Mouse (Mus musculus): ENCODE data around the gene Pltp.
"Not testable (repeated sequence)": the region's sequence is repeated elsewhere in the genome, so short reads cannot be mapped to it uniquely, and the experiment has no call there.

The Pltp gene

DNA sequence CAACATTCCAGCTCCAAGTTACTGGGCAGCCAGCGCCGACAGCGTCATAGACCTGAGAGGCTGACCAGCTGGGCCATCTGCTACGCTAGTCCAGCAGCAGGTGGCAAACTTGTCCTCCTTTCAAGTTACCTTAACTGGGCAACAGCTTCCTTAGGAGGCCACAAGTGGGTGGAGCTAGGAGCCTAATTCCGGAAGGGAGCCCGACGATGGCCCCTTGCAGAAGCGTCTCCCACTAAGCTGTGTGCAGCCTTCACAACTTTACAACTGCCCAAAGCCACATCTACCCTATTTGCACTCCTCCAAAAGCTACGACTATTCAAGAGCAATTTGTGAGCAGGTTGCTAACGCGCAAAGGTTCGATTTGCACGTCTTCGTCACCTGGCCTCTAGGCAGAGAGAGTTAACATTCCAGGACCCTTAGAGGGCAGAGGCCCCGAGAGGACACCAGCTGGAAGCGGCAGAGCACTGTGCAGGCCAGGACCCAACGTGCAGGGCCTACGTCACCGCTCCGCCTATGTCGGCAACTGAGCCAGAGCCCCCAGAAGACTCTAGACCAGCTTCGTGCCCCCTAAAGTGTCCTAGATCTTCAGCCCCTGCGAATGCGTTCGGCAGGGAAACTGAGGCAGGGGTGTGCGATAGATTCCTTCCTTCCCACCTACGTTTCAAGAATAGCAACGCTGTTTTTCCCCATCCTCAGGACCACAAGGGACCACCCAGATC is 21.2 kb upstream of the Pltp start:
- ATAC-seq (ENCODE audit: low TSS enrichment) = peak; percentile 18; the same call in 1 of the 2 replicates

DNA sequence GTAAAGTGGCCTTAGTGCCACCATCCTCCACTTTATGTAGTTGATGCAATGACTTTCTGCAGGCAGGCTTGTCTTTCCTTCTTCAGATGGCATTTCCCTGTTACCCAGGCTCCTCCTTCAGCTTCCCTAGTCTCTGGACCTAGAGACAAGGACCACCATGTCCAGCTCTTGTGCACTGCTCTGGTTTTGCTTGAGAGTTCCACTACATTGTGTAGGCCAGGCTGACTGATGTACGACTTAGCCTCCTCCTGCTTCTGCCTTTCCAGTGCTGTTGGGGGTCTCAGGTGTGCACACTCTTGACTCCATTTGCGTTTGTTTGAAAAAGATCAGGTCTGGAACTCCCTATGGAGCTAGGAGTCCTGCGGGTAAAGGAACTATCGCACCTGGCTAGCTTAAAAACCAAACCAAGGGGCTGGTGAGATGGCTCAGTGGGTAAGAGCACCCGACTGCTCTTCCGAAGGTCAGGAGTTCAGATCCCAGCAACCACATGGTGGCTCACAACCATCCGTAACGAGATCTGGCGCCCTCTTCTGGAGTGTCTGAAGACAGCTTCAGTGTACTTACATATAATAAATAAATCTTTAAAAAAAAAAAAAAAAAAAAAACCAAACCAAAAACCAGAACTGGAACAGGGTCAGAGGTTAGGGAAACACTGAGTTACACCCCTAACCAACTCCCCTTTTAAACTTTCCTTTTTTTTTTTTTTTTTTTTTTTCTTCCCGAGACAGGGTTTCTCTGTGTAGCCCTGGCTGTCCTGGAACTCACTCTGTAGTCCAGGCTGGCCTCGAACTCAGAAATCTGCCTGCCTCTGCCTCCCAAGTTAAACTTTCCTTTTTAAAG is 20.1 kb upstream of the Pltp start:
- not testable (repeated sequence) for ATAC-seq (ENCODE audit: low TSS enrichment)

DNA sequence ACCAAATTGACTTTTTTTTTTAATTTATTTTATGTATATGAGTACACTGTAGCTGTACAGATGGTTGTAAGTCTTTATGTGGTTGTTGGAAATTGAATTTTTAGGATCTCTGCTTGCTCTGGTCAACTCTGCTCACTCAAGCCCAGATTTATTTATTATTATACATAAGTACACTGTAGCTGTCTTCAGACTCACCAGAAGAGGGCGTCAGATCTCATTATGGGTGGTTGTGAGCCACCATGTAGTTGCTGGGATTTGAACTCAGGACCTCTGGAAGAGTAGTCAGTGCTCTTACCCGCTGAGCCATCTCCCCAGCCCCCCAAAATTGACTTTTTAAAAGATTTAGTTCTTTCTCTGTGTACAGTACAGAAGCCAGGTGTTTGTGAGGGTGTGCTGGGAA is 18.1 kb upstream of the Pltp start:
- not testable (repeated sequence) for ATAC-seq (ENCODE audit: low TSS enrichment)

DNA sequence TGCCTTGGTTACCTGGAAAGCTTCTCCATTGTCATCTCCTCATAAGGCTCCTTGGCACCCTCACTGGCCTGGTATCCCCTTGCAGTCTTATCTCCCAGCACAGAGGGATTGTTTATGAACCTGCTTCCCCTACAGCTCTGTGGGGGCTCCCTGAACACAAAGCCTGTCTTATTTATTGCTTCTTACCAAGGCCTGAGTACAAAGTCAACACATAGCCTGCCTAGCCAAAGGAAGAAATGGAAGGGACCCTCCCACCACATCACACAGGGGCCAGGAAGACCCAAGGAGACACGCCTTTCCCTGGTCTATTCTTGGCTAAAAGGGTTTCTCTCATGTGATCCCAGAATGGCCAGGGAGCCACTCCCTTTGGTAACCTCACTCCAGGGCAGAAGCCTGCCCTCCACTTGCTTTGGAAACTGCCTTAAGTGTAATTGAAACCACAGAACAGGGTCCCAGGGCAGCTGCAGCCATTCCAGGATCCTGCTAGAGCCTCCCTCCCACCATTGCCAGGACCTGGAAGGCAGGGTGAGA is 16.8 kb upstream of the Pltp start:
- no peak for ATAC-seq (ENCODE audit: low TSS enrichment)

DNA sequence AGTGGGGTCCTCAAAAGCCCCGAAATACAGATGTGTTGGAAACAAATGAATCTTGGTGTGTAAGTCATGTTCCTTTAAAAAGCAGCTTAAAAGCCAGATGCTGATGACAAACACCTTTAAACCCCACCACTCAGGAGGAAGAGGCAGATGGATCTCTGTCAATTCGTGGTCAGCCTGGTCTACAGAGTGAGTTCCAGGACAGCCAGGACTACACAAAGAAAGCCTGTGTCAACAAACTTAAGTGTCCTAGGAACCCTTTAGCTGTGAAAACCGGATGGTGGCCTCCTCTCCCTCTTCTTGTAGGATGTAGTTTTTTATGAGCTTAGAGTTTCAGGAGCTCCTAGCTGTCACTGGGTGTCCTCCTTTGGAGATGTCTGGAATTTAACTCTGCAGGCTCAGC is 16.1 kb upstream of the Pltp start:
- no peak for ATAC-seq (ENCODE audit: low TSS enrichment)

DNA sequence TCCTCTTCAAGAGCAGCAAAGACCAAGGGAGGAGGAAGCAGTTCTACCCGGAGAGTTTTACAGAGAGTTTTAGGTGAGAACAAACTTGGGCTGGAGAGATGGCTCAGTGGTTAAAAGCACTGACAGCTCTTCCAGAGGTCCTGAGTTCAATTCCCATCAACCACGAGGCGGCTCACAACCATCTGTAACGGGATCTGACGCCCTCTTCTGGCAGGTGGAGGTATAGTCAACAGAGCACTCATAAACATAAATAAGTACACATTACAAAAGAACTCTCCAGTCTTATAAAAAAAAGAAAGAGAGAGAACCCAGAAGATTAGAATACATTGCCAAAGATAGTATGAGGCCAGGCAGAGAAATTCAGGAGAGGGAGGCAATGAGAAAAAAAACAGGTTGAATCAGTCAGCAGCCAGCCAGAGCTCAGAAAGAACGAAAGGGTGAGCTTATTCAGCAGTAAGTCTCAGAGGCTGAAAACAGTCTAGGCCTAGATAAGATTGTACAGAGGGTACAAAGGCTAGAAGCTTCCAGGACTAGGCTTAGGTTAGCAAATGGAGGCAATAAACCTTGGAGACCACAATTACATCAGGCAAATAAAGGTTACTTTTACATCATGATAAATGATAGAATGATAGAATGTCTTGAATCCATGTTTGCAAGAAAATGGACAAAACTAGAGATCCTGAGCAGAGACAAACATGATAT is 14.2 kb upstream of the Pltp start:
- ATAC-seq (ENCODE audit: low TSS enrichment) = no peak

DNA sequence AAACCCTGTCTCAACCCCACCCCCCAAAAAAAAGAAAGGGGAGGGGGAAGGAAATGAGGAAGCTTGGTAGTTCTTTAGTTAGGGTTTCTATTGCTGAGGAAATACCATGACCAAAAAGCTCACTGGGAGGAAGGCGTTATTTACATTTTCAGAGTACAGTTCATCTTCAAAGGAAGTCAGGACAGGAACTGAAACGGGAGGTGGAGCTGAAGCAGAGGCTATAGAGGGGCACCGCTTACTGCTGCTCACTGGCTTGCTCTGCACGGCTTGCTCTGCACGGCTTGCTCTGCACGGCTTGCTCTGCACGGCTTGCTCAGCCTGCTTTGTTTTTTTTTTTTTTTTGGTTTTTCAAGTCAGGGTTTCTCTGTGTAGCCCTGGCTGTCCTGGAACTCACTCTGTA is 11.0 kb upstream of the Pltp start:
- no peak for ATAC-seq (ENCODE audit: low TSS enrichment)

DNA sequence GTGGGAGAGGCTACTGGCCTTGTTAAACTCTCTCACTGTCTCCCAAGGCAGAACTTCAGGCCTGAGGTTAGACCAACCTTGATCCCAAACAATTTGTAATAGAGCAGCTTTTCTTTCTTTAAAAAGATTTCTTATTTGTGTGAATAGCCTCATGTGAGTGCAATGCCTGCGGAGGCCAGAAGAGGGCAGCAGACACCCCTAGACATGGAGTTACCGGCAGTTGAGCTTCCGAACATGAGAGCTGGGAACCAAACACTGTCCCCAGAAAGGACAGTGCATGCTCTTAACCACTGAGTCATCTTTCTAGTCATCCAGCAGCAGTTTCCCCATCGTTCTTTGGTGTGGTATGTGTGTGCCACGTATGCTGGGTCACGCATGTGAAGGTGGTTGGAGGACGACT is 10.1 kb upstream of the Pltp start:
- ATAC-seq (ENCODE audit: low TSS enrichment) = no peak

DNA sequence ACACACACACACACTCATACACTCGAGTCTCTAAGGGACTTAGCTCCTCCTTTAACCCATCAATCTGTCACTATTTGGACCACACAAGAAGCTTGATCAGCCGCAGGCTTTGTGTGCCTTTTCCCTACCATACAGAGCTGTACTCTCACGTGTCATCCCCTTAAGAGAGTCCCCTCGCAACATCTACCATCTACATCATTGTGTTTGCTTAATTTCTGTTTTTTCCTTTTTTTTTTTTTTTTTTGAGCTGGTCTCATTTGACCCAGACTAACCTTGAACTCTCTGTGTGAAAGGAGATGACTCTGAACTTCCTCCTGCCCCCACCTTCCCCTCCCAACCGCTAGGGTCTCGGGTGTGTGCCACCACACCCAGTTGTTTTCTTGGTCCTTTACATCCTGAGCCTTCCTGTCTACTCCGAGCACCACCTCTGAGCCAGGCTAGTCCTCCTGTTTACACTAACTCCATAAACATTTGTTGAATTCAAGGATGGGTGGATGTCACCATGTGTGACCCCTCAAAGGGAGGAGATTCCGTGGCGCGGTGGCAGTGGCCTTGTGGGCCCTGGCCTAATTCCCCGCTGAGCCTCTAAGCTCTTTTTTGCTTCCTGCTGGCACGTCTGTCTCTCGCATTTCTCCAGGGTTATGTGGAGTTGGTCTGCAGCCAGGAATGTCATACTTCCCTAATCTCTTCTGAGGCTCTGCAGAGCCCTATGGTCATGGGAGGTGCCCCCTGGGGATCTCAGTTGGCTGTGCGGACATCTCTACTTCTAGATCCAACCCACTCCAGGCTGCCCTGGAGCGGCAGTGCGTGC is 9.4 kb upstream of the Pltp start:
- ATAC-seq (ENCODE audit: low TSS enrichment) = no peak

DNA sequence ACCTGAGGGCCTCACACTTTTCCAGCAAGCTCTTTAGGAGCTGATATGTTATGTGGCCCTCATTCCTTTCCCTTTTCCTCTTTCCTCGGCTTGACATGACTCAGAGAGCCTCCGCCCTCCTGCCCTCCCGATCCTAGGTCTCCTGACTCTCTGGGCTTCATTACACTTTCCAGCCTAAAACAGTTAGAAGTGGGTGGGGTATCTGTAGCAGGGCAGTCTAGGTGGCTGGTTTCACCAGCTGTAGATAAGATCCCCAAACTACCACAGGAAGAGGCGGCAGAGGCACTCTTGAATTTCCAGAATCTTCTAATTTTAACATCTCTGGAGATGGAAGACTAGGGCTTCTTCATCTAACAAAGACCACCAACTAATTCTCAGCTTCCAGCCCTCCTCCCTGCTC is 7.1 kb upstream of the Pltp start:
- ATAC-seq (ENCODE audit: low TSS enrichment) = no peak

DNA sequence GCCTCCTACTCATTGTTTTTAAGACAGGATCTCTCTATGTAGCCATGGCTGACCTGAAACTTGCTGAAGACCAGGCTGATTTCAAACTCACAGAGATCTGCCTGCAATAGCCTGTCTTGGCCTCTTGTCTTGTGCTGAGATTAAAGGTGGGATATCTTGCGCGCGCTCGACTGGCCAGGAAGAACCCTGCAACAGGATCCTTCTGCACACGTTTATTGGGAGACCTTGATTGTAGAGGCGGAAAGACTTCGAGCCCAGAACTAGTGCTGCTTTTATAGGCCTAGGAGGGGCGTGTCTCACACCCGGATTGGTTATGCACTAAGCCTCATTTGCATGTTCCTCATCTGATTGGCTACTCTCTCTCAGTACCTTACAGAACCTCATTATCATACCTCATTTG is 5.9 kb upstream of the Pltp start:
- not testable (repeated sequence) for ATAC-seq (ENCODE audit: low TSS enrichment)

DNA sequence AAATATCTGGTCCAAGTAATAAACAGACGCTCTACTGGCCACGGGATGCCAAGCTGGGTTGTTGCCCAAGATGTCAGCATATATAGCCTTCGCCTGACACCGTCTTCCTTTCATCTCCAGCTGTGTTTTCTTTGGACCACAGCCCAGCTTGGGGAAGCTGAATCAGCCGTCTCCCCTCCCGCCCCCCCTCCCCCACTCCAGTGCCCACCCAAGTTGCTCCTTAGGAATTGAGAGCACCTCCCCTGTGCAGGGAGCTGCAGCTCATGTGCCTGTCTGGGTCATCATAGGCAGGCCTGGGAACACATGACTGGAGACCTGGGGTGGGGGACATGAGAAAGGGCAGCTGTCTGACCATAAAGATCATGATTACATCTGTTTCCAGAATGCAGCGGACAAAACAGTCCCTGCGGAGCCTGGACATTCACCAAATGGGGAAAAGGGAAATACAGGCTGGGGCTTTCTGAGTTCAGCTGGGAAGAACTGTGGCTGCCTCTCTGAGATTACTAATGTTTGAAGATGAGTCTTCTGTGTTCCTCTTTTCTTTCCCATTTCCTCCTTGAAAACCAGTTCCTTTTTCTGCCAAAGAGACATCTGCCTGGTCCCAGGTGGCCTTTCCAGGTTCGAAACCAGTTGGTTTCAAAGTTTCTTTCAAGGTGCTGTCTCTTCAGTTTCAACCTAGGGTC is 4.8 kb upstream of the Pltp start:
- no peak for ATAC-seq (ENCODE audit: low TSS enrichment)

DNA sequence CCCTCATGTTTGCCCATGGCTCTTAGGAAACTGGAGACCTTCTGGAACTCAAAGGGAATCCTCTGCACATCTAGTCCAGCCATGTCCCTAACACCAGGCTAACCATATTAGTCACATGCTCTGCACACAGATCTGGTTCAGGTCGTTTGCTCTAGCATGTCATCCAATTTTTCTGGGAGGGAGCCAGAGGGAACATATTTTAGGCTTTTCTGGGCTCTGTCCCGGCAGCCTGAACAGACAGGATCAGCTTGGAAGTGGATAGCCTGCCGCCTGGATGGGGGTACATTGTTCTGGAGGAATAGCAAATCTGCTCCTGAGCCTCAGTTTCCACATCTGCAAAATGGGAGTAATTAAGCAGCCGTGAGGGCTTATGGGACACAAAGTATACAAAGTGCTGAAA is 3.6 kb upstream of the Pltp start:
- no peak for ATAC-seq (ENCODE audit: low TSS enrichment)

DNA sequence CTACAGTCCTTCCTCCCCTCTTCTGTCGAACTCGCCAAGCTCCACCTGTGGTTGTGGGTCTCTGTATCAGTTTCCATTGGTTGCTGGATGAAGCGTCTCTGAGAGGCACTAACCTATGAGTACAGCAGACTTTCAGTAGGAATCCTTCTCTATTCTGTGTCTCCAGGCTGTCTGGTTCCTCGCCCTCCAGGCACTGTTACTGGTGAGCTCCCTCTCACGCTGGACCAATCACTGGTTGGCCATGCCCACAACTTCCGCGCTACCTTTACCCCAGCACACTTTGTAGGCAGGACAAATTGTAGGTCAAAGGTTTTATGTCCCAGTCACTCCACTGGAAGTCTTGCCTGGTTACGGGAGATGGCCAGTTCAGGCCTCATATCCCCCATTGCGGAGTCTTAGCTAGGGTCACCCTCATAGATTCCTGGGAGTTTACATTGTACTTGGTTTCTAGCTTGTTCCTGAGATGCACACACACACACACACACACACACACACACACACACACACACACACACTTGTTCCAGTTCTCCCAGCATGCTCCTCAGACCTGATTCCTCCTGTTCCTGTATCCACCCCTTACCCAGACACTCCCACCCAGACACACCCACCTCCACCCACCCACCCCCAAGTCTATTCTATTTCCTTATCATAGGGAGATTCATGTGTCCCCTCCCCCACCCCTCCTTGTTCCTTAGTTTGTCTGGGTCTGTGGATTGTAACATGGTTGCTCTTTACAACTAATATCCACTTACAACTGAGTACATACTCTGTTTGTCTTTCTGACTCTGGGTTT is 2.3 kb upstream of the Pltp start:
- no peak for ATAC-seq (ENCODE audit: low TSS enrichment)

DNA sequence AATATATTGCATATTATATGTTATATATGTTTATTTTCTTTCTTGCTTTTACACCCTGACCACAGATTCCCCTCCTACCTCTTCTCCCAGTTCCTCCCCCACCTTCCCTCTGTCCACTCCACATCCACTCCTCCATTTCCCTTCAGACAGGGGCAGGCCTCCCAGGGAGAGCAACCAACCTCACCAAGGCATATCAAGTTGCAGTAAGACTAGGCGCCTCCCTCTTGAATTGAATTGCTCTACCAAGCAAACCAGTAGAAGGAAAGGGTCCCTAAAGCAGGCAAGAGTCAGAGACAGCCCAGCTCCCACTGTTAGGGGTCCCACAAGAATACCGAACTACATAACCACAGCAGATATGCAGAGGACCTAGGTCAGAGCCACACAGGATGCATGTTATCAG is 1.6 kb upstream of the Pltp start:
- no peak for ATAC-seq (ENCODE audit: low TSS enrichment)

DNA sequence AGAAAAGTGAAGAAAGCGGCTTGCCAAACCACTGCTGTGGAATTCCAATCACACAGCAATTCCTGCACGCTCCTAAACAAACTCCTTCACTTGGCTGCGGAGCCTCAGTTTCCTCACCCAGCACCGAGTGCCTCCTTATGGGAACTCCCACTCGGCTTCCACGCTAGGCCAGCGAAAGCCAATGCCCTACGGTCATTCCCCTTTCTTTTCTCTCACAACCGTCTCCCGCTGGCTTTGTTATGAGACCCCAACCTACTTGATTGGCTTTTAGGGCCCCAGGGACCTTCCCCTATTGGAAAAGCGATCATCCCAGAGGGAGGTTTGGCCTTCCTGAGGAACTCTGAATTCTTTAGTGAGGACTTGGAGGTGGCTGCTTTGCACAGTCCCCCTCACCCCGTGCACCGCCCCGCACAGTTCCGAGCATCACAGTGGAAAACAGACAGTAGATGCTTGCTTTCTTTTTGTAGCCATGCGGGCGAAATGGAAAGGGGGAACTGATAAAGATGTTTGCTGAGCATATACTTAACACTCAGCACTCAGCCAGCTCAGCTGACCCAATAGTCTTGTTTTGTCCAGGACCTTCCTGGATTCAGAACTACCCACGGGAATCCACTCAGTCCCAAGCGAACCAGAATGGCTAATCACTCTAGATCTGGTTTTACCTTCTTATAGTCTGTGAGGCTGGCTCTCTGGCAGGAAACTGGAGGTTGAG is 487 bp upstream of the Pltp start:
- ATAC-seq (ENCODE audit: low TSS enrichment) = no peak

DNA sequence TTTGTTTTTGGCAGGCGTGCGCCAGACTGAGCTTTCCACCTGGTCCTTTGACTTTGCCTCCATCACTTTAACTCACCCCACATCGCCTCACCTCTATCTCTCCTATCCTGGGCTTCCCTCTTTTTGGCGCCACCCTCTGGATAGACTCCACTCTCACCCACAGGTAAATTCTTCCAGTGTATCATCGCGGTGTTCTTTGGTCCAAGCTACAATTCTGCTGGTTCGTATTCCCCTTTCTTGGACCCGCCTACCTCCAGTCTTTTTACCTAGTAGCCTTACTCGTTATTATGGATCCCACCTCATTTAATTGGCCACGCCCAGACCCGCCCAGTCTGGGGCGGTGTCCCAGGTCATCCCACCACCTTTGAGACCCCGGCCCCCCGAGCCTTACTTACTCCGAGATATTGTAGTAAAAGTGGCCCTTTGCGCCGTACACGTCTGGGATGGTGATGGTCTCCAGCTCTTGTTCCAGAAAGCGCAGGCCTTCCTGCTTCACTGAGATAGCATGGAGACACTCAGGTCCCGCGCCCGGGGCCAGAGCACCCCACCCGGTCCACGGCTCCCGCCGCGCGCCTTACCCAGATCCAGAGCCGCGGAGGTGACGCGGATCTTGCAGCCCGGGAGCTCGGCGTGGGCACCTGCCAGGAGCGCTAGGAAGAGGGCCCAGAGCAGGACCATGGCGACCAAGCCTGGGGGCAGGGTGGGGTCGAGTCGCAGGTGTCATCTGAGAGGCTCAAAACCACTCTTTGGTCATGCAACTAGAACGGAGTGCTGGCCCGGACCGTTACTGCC is 1.0 kb downstream of the Pltp start:
- peak; percentile 38; the same call in 1 of the 2 replicates for ATAC-seq (ENCODE audit: low TSS enrichment)

DNA sequence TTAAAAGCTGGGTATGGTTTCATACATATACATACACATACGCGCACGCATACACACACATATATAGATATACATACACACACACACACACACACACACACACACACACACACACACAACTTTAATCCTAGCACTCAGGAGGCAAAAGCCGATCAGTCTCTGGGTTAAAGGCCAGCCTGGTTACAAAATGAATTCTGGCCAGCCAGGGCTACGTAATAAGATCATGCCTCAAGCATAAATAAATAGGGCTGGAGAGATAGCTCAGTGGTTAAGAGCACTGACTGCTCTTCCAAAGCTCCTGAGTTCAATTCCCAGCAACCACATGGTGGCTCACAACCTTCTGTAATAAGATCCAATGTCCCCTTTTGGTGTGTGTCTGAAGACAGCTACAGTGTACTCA is 1.9 kb downstream of the Pltp start:
- ATAC-seq (ENCODE audit: low TSS enrichment) = not testable (repeated sequence)

DNA sequence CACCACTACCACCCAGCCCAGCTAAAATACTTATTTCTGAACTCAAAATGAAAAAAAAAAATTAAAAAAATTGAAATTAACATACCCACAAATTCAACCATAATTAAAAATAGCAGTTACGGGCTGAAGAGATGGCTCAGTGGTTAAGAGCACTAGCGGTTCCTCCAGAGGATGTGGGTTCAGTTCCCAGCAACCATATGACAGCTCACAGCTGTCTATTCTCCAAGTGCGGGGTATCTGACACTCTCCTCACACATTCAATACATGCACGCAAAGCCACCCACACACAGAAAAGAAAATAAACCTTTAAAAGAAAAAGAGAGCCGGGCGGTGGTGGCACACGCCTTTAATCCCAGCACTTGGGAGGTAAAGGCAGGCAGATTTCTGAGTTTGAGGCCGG is 7.5 kb downstream of the Pltp start:
- peak; percentile 74; the same call in 1 of the 2 replicates for ATAC-seq (ENCODE audit: low TSS enrichment)
